Mouse (Mus musculus): ENCODE measurements around the gene Asic4. TPM values are rescaled to one million over a fixed set of nuclear protein-coding genes. Genes with fewer than 3 reads are reported as not detected.

The Asic4 gene
- polyA plus RNA-seq, 1 experiment = 0.05 TPM

DNA sequence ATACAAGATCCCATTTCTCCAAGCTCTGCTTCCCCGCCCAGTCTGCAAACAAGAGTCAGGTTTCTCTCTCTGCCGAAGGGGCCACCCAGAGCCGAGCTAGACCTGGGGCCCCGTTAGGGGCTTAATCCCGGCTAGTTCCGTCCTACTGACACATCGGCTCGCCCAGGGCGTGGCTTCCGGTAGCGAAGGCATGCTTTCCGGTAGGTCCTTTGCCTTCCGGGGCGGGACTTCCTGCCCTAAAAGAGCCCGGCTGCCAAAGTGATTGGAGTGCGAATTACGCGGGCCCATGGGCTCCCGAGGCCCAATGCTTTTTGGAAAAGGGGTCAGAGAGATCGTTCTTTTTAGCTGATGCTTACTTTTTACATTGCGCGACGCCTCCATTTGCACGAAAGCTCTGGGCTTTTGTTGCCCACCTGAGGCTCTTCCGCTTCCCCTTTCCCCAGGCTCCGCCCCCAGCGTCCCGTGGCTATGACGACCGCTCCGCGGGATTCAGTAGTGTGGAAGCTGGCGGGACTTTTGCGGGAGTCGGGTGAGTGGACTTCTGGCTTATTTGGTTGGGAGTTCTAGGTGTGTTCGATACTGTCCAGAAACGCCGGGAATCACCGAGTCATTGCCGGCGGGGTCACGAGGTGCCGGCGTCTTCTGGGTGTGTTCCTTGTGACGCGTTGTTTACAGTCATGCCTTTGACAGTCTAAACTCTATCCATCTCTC lies 71.2 kb downstream of the Asic4 start, which contains the start of gene Stk11ip:
TSS of gene Stk11ip (plus strand) at position 209 of the 711 bp plus-strand sequence.
- no peaks in the 10 kb centered on the region for H3K4me1 ChIP-seq (replicated peaks; ENCODE audit: control insufficient read depth, insufficient read depth, low read length)
- under 1% methylated on average over 46 of the region's 46 CpGs for WGBS
- TF ChIP-seq CTCF (IDR thresholded peaks at IDR 0.05; ENCODE audit: borderline replicate concordance, control insufficient read depth, extremely low read depth, insufficient read depth, low read length, poor library complexity) (no peak), POLR2A (IDR thresholded peaks at IDR 0.05; ENCODE audit: control insufficient read depth, extremely low read depth, insufficient read depth, low read length, poor library complexity) (peak; percentile 47; the same call in 1 of the 2 replicates)
- peak within 1 kb of the TSS; percentile 55; the same call in 1 of the 2 replicates for H3K27ac ChIP-seq (ENCODE audit: control insufficient read depth, insufficient read depth, low read length)
- H3K36me3 ChIP-seq (ENCODE audit: control insufficient read depth, insufficient read depth, low read length) = no peaks in the 10 kb centered on the region
- no peaks in the 10 kb centered on the region for H3K27me3 ChIP-seq (ENCODE audit: control insufficient read depth, insufficient read depth, low read length)
- H3K4me3 ChIP-seq (ENCODE audit: control insufficient read depth, insufficient read depth, low read length) = peak within 1 kb of the TSS; percentile 65
- DNase-seq = peak; percentile 91

Other genes with a start within 250 kb of the Asic4 start
- 11.7 and 14.4 TPM in 2 replicates for gene Glb1l, start 239.6 kb upstream of the Asic4 start, polyA plus RNA-seq (2012; rRNA removed)
- gene Stk16, start 239.6 kb upstream of the Asic4 start, polyA plus RNA-seq (2012; rRNA removed) = 340 and 342 TPM in 2 replicates
- 139 and 162 TPM in 2 replicates for gene Tuba4a, start 230.6 kb upstream of the Asic4 start, polyA plus RNA-seq (2012; rRNA removed)
- not detected in 2 replicates for gene A630095N17Rik, start 218.3 kb upstream of the Asic4 start, polyA plus RNA-seq (2012; rRNA removed)
- gene Dnajb2, start 214.0 kb upstream of the Asic4 start, polyA plus RNA-seq (2012; rRNA removed) = 19.9 and 22.3 TPM in 2 replicates
- gene Ptprn, start 185.9 kb upstream of the Asic4 start, polyA plus RNA-seq (2012; rRNA removed) = 2.6 and 3.0 TPM in 2 replicates
- 5.6 and 9.0 TPM in 2 replicates for gene Resp18, start 172.0 kb upstream of the Asic4 start, polyA plus RNA-seq (2012; rRNA removed)
- 112 and 132 TPM in 2 replicates for gene Dnpep, start 132.4 kb upstream of the Asic4 start, polyA plus RNA-seq (2012; rRNA removed)
- 6.8 and 31.6 TPM in 2 replicates for gene Des, start 90.1 kb upstream of the Asic4 start, polyA plus RNA-seq (2012; rRNA removed)
- gene Speg, start 75.1 kb upstream of the Asic4 start, polyA plus RNA-seq (2012; rRNA removed) = 11.0 and 12.1 TPM in 2 replicates
- 102 and 128 TPM in 2 replicates for gene Gmppa, start 14.5 kb upstream of the Asic4 start, polyA plus RNA-seq (2012; rRNA removed)
- 38.7 and 43.7 TPM in 2 replicates for gene Chpf, start 28.9 kb downstream of the Asic4 start, polyA plus RNA-seq (2012; rRNA removed)
- 3.0 and 3.5 TPM in 2 replicates for gene Tmem198, start 29.1 kb downstream of the Asic4 start, polyA plus RNA-seq (2012; rRNA removed)
- 17.9 and 23.1 TPM in 2 replicates for gene Obsl1, start 56.0 kb downstream of the Asic4 start, polyA plus RNA-seq (2012; rRNA removed)
- gene Inha, start 56.6 kb downstream of the Asic4 start, polyA plus RNA-seq (2012; rRNA removed) = 9.6 and 19.9 TPM in 2 replicates
- 73.2 and 93.0 TPM in 2 replicates for gene Stk11ip, start 71.1 kb downstream of the Asic4 start, polyA plus RNA-seq (2012; rRNA removed)
- 8.1 and 21.2 TPM in 2 replicates for gene Slc4a3, start 95.8 kb downstream of the Asic4 start, polyA plus RNA-seq (2012; rRNA removed)

Measured in thymus, adult 2 months (tissue).